Mouse (Mus musculus) midbrain, embryonic 11.5 days (tissue): ENCODE measurements around the gene Igsf8. TPM values are rescaled to one million over a fixed set of nuclear protein-coding genes. Genes with fewer than 3 reads are reported as not detected.

Source experiments
- ATAC-seq: fragments of 200-750 bp; cut with Nextera tagmentation; 2 replicates; pipeline ENCODE4 v1.8.0; 2017; ENCODE audit warnings: moderate TSS enrichment, moderate library complexity; ENCODE audit not compliant: low FRiP score
- DNase-seq: peaks from one replicate; pipeline ENCODE4 v3.0.0; 2015; ENCODE audit warnings: low spot score; ENCODE audit errors: missing footprints
- H3K27ac ChIP-seq: fragments of 300-500 bp; sonication (generic); 2 replicates; pipeline ENCODE4 v1.5.1; 2014; ENCODE audit warnings: low read depth, low read length
- H3K27me3 ChIP-seq: fragments of 300-500 bp; sonication (generic); 2 replicates; pipeline ENCODE4 v1.6.1; 2014; ENCODE audit warnings: mild to moderate bottlenecking, low read length, moderate library complexity, mixed read lengths; ENCODE audit not compliant: control insufficient read depth, insufficient read depth
- H3K36me3 ChIP-seq: fragments of 300-500 bp; sonication (generic); 2 replicates; pipeline ENCODE4 v1.6.1; 2014; ENCODE audit warnings: mild to moderate bottlenecking, low read length, moderate library complexity, mixed read lengths; ENCODE audit not compliant: control insufficient read depth, insufficient read depth
- H3K4me1 ChIP-seq: fragments of 300-500 bp; sonication (generic); 2 replicates; pipeline ENCODE4 v1.6.1; 2014; ENCODE audit warnings: low read length; ENCODE audit not compliant: control insufficient read depth, insufficient read depth
- H3K4me2 ChIP-seq: fragments of 300-500 bp; sonication (generic); 2 replicates; pipeline ENCODE4 v1.6.1; 2014; ENCODE audit warnings: mild to moderate bottlenecking, moderate library complexity
- H3K4me3 ChIP-seq: fragments of 300-500 bp; sonication (generic); 2 replicates; pipeline ENCODE4 v1.5.1; 2014; ENCODE audit warnings: low read depth, low read length
- H3K9ac ChIP-seq: fragments of 300-500 bp; sonication (generic); 2 replicates; pipeline ENCODE4 v1.6.1; 2014; ENCODE audit warnings: low read length
- H3K9me3 ChIP-seq: fragments of 300-500 bp; sonication (generic); 2 replicates; pipeline ENCODE4 v1.6.1; 2016; ENCODE audit warnings: low read length; ENCODE audit not compliant: control insufficient read depth
- WGBS: fragments of 180-500 bp; shearing (Covaris S2); extraction: QIAGEN DNeasy Blood & Tissue Kit; methylation state at CpG from one replicate; pipeline ENCODE4 v1.1.7; 2014; 5-methylcytosine and 5-hydroxymethylcytosine counted together
- polyA plus RNA-seq: library from polyadenylated mRNA; unstranded; fragments of >200 nt; fragmentation: Nextera tagmentation; extraction: Ambion mirVana; gene quantifications from 2 replicates; pipeline ENCODE4 v1.2.1, GENCODE M21; 2014

Gene Igsf8
- polyA plus RNA-seq, 1 experiment from 2014 or later, result 55.1 TPM

GRCm38 (mm10) chr1:172296816-172297510, 35.5 kb downstream of the Igsf8 start:
- Histone ChIP-seq H3K36me3 (no peaks in the 10 kb centered on the region), H3K4me2 (peak overlapping the region; percentile 24; the same call in 1 of the 2 replicates), H3K9me3 (no peaks in the 10 kb centered on the region), H3K4me3 (no peak overlapping the region), H3K27me3 (peaks cover 2% of the 10 kb centered on the region; the same call in 1 of the 2 replicates), H3K27ac (no peak overlapping the region), H3K4me1 (peaks cover 16% of the 10 kb centered on the region), H3K9ac (no peak overlapping the region)
- WGBS, result 80% methylated on average over 6 of the region's 6 CpGs
- DNase-seq (no peak), ATAC-seq (no peak)

- Histone ChIP-seq H3K9me3 (no peaks in the 10 kb centered on the region), H3K36me3 (no peaks in the 10 kb centered on the region), H3K4me2 (peak within 1 kb of the TSS; percentile 24; the same call in 1 of the 2 replicates), H3K4me1 (peaks cover 24% of the 10 kb centered on the region), H3K9ac (peak within 1 kb of the TSS; percentile 29), H3K27ac (no peak within 1 kb of the TSS), H3K27me3 (peaks cover 2% of the 10 kb centered on the region; the same call in 1 of the 2 replicates), H3K4me3 (no peak within 1 kb of the TSS)
- 15% methylated on average over 16 of the region's 16 CpGs for WGBS
- ATAC-seq, result peak; percentile 49
- DNase-seq, result peak; percentile 90
These were observed 36.4 kb downstream of the Igsf8 start, which contains the start of gene Atp1a2 for GRCm38 (mm10) chr1:172297611-172298537. Gene Atp1a2 (minus strand): TSS chr1:172298064.

- peaks cover 27% of the 10 kb centered on the region for H3K4me1 ChIP-seq
These were observed 38.1 kb downstream of the Igsf8 start for GRCm38 (mm10) chr1:172299528-172299927.

GRCm38 (mm10) chr1:172300247-172300646, 38.8 kb downstream of the Igsf8 start:
- peaks cover 2% of the 10 kb centered on the region; the same call in 1 of the 2 replicates for H3K27me3 ChIP-seq
- 53% methylated on average over 5 of the region's 5 CpGs for WGBS
- H3K4me3 ChIP-seq, result no peak overlapping the region
- no peaks in the 10 kb centered on the region for H3K36me3 ChIP-seq
- H3K27ac ChIP-seq, result no peak overlapping the region
- no peaks in the 10 kb centered on the region for H3K9me3 ChIP-seq
- DNase-seq (no peak), ATAC-seq (no peak)
- H3K4me1 ChIP-seq, result peaks cover 27% of the 10 kb centered on the region
- no peak overlapping the region for H3K4me2 ChIP-seq
- H3K9ac ChIP-seq, result no peak overlapping the region

More at GRCm38 (mm10) chr1:172299528-172299927, 38.1 kb downstream of the Igsf8 start:
- no peak overlapping the region for H3K4me3 ChIP-seq
- H3K4me2 ChIP-seq, result no peak overlapping the region
- DNase-seq, result no peak
- no peak for ATAC-seq
- H3K36me3 ChIP-seq, result no peaks in the 10 kb centered on the region
- no peaks in the 10 kb centered on the region for H3K9me3 ChIP-seq
- H3K27ac ChIP-seq, result no peak overlapping the region
- WGBS, result 63% methylated on average over 7 of the region's 7 CpGs
- no peak overlapping the region for H3K9ac ChIP-seq
- H3K27me3 ChIP-seq, result peaks cover 2% of the 10 kb centered on the region; the same call in 1 of the 2 replicates

- no peaks in the 10 kb centered on the region for H3K36me3 ChIP-seq
- H3K9me3 ChIP-seq, result no peaks in the 10 kb centered on the region
- no peak overlapping the region for H3K4me3 ChIP-seq
- DNase-seq, result no peak
- no peak overlapping the region for H3K27ac ChIP-seq
- H3K9ac ChIP-seq, result no peak overlapping the region
- H3K4me2 ChIP-seq, result no peak overlapping the region
- WGBS, result 49% methylated on average over 12 of the region's 12 CpGs
- peaks cover 2% of the 10 kb centered on the region; the same call in 1 of the 2 replicates for H3K27me3 ChIP-seq
- H3K4me1 ChIP-seq, result peaks cover 27% of the 10 kb centered on the region
- 0 out of 2 replicates have a peak, but pooled peaks have one; percentile 8 for ATAC-seq
These were observed 39.7 kb downstream of the Igsf8 start for GRCm38 (mm10) chr1:172301180-172301579.

GRCm38 (mm10) chr1:172302311-172302710, 40.9 kb downstream of the Igsf8 start:
- 57% methylated on average over 3 of the region's 3 CpGs for WGBS
- H3K9ac ChIP-seq, result no peak overlapping the region
- H3K4me1 ChIP-seq, result peaks cover 27% of the 10 kb centered on the region
- no peaks in the 10 kb centered on the region for H3K36me3 ChIP-seq
- no peak overlapping the region for H3K4me3 ChIP-seq
- H3K27ac ChIP-seq, result no peak overlapping the region
- H3K4me2 ChIP-seq, result no peak overlapping the region
- H3K27me3 ChIP-seq, result peaks cover under 1% of the 10 kb centered on the region; the same call in 1 of the 2 replicates
- ATAC-seq, result no peak
- no peaks in the 10 kb centered on the region for H3K9me3 ChIP-seq
- no peak for DNase-seq

GRCm38 (mm10) chr1:172302851-172303250, 41.4 kb downstream of the Igsf8 start:
- DNase-seq (no peak), ATAC-seq (peak; percentile 49)
- no peaks in the 10 kb centered on the region for H3K36me3 ChIP-seq
- H3K27me3 ChIP-seq, result no peaks in the 10 kb centered on the region; the same call in 1 of the 2 replicates
- no peak overlapping the region for H3K4me2 ChIP-seq
- no peak overlapping the region for H3K27ac ChIP-seq
- WGBS, result 5% methylated on average over 6 of the region's 6 CpGs
- H3K9ac ChIP-seq, result no peak overlapping the region
- no peak overlapping the region for H3K4me3 ChIP-seq
- no peaks in the 10 kb centered on the region for H3K9me3 ChIP-seq
- H3K4me1 ChIP-seq, result peaks cover 26% of the 10 kb centered on the region

- Histone ChIP-seq H3K9ac (no peak overlapping the region), H3K9me3 (no peaks in the 10 kb centered on the region), H3K4me1 (peaks cover 24% of the 10 kb centered on the region), H3K4me3 (no peak overlapping the region), H3K27ac (no peak overlapping the region), H3K4me2 (no peak overlapping the region), H3K27me3 (no peaks in the 10 kb centered on the region; the same call in 1 of the 2 replicates), H3K36me3 (no peaks in the 10 kb centered on the region)
- WGBS, result 74% methylated on average over 6 of the region's 6 CpGs
- DNase-seq (no peak), ATAC-seq (no peak)
These were observed 43.0 kb downstream of the Igsf8 start for GRCm38 (mm10) chr1:172304443-172304842.
